Mouse (Mus musculus) neural tube, embryonic 13.5 days (tissue): ENCODE measurements around the gene Rraga. TPM values are rescaled to one million over a fixed set of nuclear protein-coding genes. Genes with fewer than 3 reads are reported as not detected.

Source experiments
- ATAC-seq: fragments of 200-750 bp; cut with Nextera tagmentation; 2 replicates; pipeline ENCODE4 v1.8.0; 2017; ENCODE audit warnings: low read depth, mild to moderate bottlenecking, moderate TSS enrichment, moderate library complexity
- H3K27ac ChIP-seq: fragments of 300-500 bp; sonication (generic); replicated peaks from 2 replicates; pipeline ENCODE4 v1.5.1; 2015; ENCODE audit warnings: moderate library complexity, mild to moderate bottlenecking, inconsistent platforms
- H3K27me3 ChIP-seq: fragments of 300-500 bp; sonication (generic); 2 replicates; pipeline ENCODE4 v1.6.1; 2015; ENCODE audit warnings: mild to moderate bottlenecking, inconsistent platforms
- H3K36me3 ChIP-seq: fragments of 300-500 bp; sonication (generic); 2 replicates; pipeline ENCODE4 v1.6.1; 2015; ENCODE audit warnings: mild to moderate bottlenecking, inconsistent platforms
- H3K4me1 ChIP-seq: fragments of 300-500 bp; sonication (generic); replicated peaks from 2 replicates; pipeline ENCODE4 v1.6.1; 2015; ENCODE audit warnings: inconsistent platforms
- H3K4me2 ChIP-seq: fragments of 300-500 bp; sonication (generic); 2 replicates; pipeline ENCODE4 v1.6.1; 2015; ENCODE audit warnings: inconsistent platforms, mild to moderate bottlenecking, moderate library complexity
- H3K4me3 ChIP-seq: fragments of 300-500 bp; sonication (generic); 2 replicates; pipeline ENCODE4 v1.5.1; 2015; ENCODE audit warnings: mild to moderate bottlenecking, inconsistent platforms
- H3K9ac ChIP-seq: fragments of 300-500 bp; sonication (generic); 2 replicates; pipeline ENCODE4 v1.6.1; 2015; ENCODE audit warnings: moderate library complexity, mild to moderate bottlenecking, inconsistent platforms
- H3K9me3 ChIP-seq: fragments of 300-500 bp; sonication (generic); 2 replicates; pipeline ENCODE4 v1.6.1; 2016; ENCODE audit warnings: inconsistent platforms
- WGBS: fragments of 180-500 bp; shearing (Covaris S2); methylation state at CpG from one replicate; pipeline ENCODE4 v1.1.7; 2015; 5-methylcytosine and 5-hydroxymethylcytosine counted together
- polyA plus RNA-seq: library from polyadenylated mRNA; unstranded; fragments of >200 nt; fragmentation: Nextera tagmentation; extraction: Ambion mirVana; gene quantifications from 2 replicates; pipeline ENCODE4 v1.2.1, GENCODE M21; 2015

The Rraga gene
- polyA plus RNA-seq: 108 and 113 TPM in 2 replicates

- peak; percentile 97 for ATAC-seq
- Histone ChIP-seq H3K9me3 (no peaks in the 10 kb centered on the region), H3K4me3 (peak within 1 kb of the TSS; percentile 77), H3K27me3 (no peaks in the 10 kb centered on the region), H3K36me3 (peaks cover 6% of the 10 kb centered on the region; the same call in 1 of the 2 replicates), H3K4me1 (peaks cover 31% of the 10 kb centered on the region), H3K27ac (peak within 1 kb of the TSS; percentile 98), H3K9ac (peak within 1 kb of the TSS; percentile 92), H3K4me2 (peak within 1 kb of the TSS; percentile 93)
- WGBS: under 1% methylated on average over 53 of the region's 53 CpGs
These were observed at the start of gene Rraga for GRCm38 (mm10) chr4:86575283-86575983. Gene Rraga (plus strand): TSS chr4:86575668.

GRCm38 (mm10) chr4:86527162-86528136 lies 48.0 kb upstream of the Rraga start:
- ATAC-seq: no peak

GRCm38 (mm10) chr4:86529161-86529560 lies 46.3 kb upstream of the Rraga start:
- Histone ChIP-seq H3K4me2 (no peak overlapping the region), H3K4me1 (0 out of 2 replicates have a peak, but pooled peaks cover 4% of the 10 kb centered on the region), H3K9me3 (no peaks in the 10 kb centered on the region), H3K27ac (no peak overlapping the region), H3K9ac (no peak overlapping the region), H3K27me3 (no peaks in the 10 kb centered on the region), H3K36me3 (no peaks in the 10 kb centered on the region), H3K4me3 (no peak overlapping the region)
- WGBS: 74% methylated on average over 6 of the region's 6 CpGs
- no peak for ATAC-seq

More at GRCm38 (mm10) chr4:86527162-86528136, 48.0 kb upstream of the Rraga start:
- WGBS: 71% methylated on average over 11 of the region's 11 CpGs
- Histone ChIP-seq H3K9me3 (no peaks in the 10 kb centered on the region), H3K4me3 (no peak overlapping the region), H3K27ac (no peak overlapping the region), H3K4me1 (no peaks in the 10 kb centered on the region), H3K9ac (no peak overlapping the region), H3K36me3 (no peaks in the 10 kb centered on the region), H3K27me3 (no peaks in the 10 kb centered on the region), H3K4me2 (no peak overlapping the region)

GRCm38 (mm10) chr4:86533406-86534090 lies 41.9 kb upstream of the Rraga start:
- no peak overlapping the region for H3K4me3 ChIP-seq
- no peak overlapping the region for H3K9ac ChIP-seq
- H3K36me3 ChIP-seq: no peaks in the 10 kb centered on the region
- no peak overlapping the region for H3K4me2 ChIP-seq
- H3K27ac ChIP-seq: no peak overlapping the region
- H3K9me3 ChIP-seq: 0 out of 2 replicates have a peak, but pooled peaks cover 5% of the 10 kb centered on the region
- 63% methylated on average over 8 of the region's 8 CpGs for WGBS
- H3K4me1 ChIP-seq: 0 out of 2 replicates have a peak, but pooled peaks cover 4% of the 10 kb centered on the region
- ATAC-seq: no peak
- no peaks in the 10 kb centered on the region for H3K27me3 ChIP-seq

- H3K36me3 ChIP-seq: no peaks in the 10 kb centered on the region
- H3K27me3 ChIP-seq: no peaks in the 10 kb centered on the region
- ATAC-seq: no peak
- no peak overlapping the region for H3K4me3 ChIP-seq
- H3K9me3 ChIP-seq: 0 out of 2 replicates have a peak, but pooled peaks cover 5% of the 10 kb centered on the region
- no peak overlapping the region for H3K9ac ChIP-seq
- WGBS: 70% methylated on average over 5 of the region's 5 CpGs
- no peak overlapping the region for H3K27ac ChIP-seq
- H3K4me1 ChIP-seq: 0 out of 2 replicates have a peak, but pooled peaks cover 4% of the 10 kb centered on the region
- H3K4me2 ChIP-seq: no peak overlapping the region
These were observed 41.4 kb upstream of the Rraga start for GRCm38 (mm10) chr4:86534091-86534481.

GRCm38 (mm10) chr4:86537972-86538371 lies 37.5 kb upstream of the Rraga start:
- H3K4me3 ChIP-seq: no peak overlapping the region
- H3K4me2 ChIP-seq: no peak overlapping the region
- no peak overlapping the region for H3K9ac ChIP-seq
- H3K27me3 ChIP-seq: no peaks in the 10 kb centered on the region
- H3K9me3 ChIP-seq: 0 out of 2 replicates have a peak, but pooled peaks cover 5% of the 10 kb centered on the region
- H3K4me1 ChIP-seq: peaks cover 4% of the 10 kb centered on the region; the same call in 1 of the 2 replicates
- H3K27ac ChIP-seq: no peak overlapping the region
- WGBS: 49% methylated on average over 4 of the region's 4 CpGs
- ATAC-seq: no peak
- H3K36me3 ChIP-seq: no peaks in the 10 kb centered on the region

- Histone ChIP-seq H3K9ac (no peak overlapping the region), H3K27me3 (no peaks in the 10 kb centered on the region), H3K9me3 (0 out of 2 replicates have a peak, but pooled peaks cover 5% of the 10 kb centered on the region), H3K4me1 (peaks cover 9% of the 10 kb centered on the region; the same call in 1 of the 2 replicates), H3K36me3 (no peaks in the 10 kb centered on the region), H3K4me3 (no peak overlapping the region), H3K27ac (no peak overlapping the region), H3K4me2 (no peak overlapping the region)
- WGBS: 93% methylated on average over 5 of the region's 5 CpGs
- ATAC-seq: no peak
These were observed 36.5 kb upstream of the Rraga start for GRCm38 (mm10) chr4:86538936-86539335.

- Histone ChIP-seq H3K4me1 (peaks cover 20% of the 10 kb centered on the region), H3K9ac (no peak overlapping the region), H3K9me3 (0 out of 2 replicates have a peak, but pooled peaks cover 5% of the 10 kb centered on the region), H3K4me3 (no peak overlapping the region), H3K4me2 (no peak overlapping the region), H3K27ac (no peak overlapping the region), H3K27me3 (no peaks in the 10 kb centered on the region), H3K36me3 (no peaks in the 10 kb centered on the region)
- 61% methylated on average over 1 of the region's 1 CpGs for WGBS
- no peak for ATAC-seq
These were observed 33.9 kb upstream of the Rraga start for GRCm38 (mm10) chr4:86541573-86541972.

GRCm38 (mm10) chr4:86543999-86544398 lies 31.5 kb upstream of the Rraga start:
- Histone ChIP-seq H3K27me3 (no peaks in the 10 kb centered on the region), H3K4me2 (no peak overlapping the region), H3K27ac (peak overlapping the region; percentile 54; the same call in 1 of the 2 replicates), H3K4me1 (peaks cover 20% of the 10 kb centered on the region), H3K4me3 (no peak overlapping the region), H3K36me3 (no peaks in the 10 kb centered on the region), H3K9me3 (no peaks in the 10 kb centered on the region), H3K9ac (no peak overlapping the region)
- 27% methylated on average over 3 of the region's 3 CpGs for WGBS
- peak; percentile 80 for ATAC-seq

- ATAC-seq: no peak
- H3K27ac ChIP-seq: peak overlapping the region; percentile 29; the same call in 1 of the 2 replicates
- 54% methylated on average over 5 of the region's 5 CpGs for WGBS
These were observed 29.9 kb upstream of the Rraga start for GRCm38 (mm10) chr4:86545615-86546014.

GRCm38 (mm10) chr4:86548332-86548731 lies 27.1 kb upstream of the Rraga start:
- Histone ChIP-seq H3K27ac (no peak overlapping the region), H3K27me3 (no peaks in the 10 kb centered on the region), H3K4me1 (peaks cover 17% of the 10 kb centered on the region), H3K4me2 (no peak overlapping the region), H3K4me3 (no peak overlapping the region), H3K9me3 (no peaks in the 10 kb centered on the region), H3K9ac (no peak overlapping the region), H3K36me3 (no peaks in the 10 kb centered on the region)
- WGBS: 84% methylated on average over 9 of the region's 9 CpGs
- ATAC-seq: no peak

More at GRCm38 (mm10) chr4:86545615-86546014, 29.9 kb upstream of the Rraga start:
- H3K4me1 ChIP-seq: peaks cover 20% of the 10 kb centered on the region
- no peak overlapping the region for H3K4me2 ChIP-seq
- H3K9ac ChIP-seq: no peak overlapping the region
- no peaks in the 10 kb centered on the region for H3K27me3 ChIP-seq
- no peaks in the 10 kb centered on the region for H3K9me3 ChIP-seq
- H3K4me3 ChIP-seq: no peak overlapping the region
- H3K36me3 ChIP-seq: no peaks in the 10 kb centered on the region
